Mouse (Mus musculus): ENCODE results near the gene Ndufa4l2. TPM values are rescaled to one million over a fixed set of nuclear protein-coding genes. Genes with fewer than 3 reads are reported as not detected.

Ndufa4l2 gene
- polyA plus RNA-seq, 1 experiment from 2014 or later = 24.4 TPM

DNA sequence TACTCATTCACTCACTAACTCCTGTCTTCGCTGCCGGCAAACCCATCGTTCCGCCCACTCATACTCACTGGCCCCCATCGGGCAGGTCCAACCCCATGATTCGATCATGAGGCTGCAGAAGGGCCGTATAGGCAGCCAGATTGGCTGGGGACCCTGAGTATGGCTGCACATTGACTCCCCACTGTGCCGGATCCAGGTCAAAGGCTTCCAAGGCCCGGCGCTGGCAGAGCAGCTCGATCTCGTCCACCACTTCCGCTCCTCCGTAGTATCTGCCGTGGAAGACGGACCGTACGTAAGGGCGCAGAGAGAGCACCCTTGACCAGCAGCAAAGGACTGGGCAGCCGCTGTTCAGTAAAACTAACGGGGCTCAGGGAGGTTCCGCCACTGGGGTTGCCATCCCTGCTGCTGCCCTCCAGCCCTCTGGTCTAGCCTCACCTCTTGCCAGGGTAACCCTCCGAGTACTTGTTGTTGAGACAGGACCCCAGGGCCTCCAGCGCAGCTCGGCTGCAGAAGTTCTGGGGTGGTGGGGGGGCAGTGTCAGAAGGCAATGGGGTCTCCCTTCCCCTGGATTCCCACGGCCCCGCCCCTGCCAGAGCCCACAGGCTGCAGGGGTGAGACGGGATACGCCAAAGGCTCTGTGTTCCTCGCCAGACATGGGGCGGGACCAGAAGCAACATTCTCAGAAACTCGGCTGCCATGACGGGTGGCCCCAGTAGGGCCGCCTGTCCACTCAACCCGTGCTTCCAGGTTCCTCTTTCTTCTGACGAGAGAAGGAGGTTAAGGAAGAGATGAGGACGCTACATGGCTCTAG is 5.3 kb downstream of the Ndufa4l2 start:
- no peak overlapping the region for H3K9ac ChIP-seq
- H3K4me2 ChIP-seq = no peak overlapping the region
- no peak for ATAC-seq (ENCODE audit: low FRiP score, low read depth)
- H3K4me3 ChIP-seq = no peak overlapping the region
- no peaks in the 10 kb centered on the region for H3K9me3 ChIP-seq
- no peak overlapping the region for H3K27ac ChIP-seq (replicated peaks)
- WGBS = 94% methylated on average over 37 of the region's 37 CpGs
- peaks cover 10% of the 10 kb centered on the region for H3K36me3 ChIP-seq
- no peaks in the 10 kb centered on the region for H3K27me3 ChIP-seq
- peaks cover 47% of the 10 kb centered on the region for H3K4me1 ChIP-seq (replicated peaks)

DNA sequence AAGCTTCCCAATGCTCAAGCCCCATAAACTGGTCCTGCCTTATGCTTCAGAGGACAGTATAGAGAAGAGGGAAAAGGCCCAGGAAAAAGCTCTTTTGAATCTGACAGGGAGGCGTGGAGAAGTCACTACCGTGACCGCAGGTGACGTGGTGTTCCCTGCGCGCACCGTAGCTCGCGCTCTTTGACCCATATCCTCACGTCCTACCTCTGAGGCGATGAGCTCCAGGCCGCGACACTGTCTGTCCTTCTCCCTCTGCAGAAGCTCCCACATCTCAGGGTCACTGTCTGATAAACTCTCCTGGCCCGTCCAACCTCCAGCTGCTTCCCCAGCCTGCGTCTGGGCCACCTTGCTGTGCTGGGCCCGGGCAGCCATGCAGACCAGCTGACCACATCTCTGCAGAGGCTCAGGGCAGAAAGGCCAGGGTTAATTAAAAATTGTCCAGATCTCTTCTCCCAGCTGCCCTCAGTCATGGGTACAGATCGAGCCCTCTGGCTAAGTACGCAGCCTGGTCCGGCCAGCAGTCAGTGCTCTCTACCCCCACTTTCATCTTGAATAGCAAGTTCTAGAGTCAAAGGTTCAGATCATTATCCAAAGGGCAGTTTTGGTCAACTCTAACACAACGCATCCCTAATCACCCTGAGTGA is 6.1 kb downstream of the Ndufa4l2 start:
- Histone ChIP-seq H3K9ac (no peak overlapping the region), H3K4me2 (peak overlapping the region; percentile 89), H3K4me1 (replicated peaks) (peaks cover 47% of the 10 kb centered on the region)

DNA sequence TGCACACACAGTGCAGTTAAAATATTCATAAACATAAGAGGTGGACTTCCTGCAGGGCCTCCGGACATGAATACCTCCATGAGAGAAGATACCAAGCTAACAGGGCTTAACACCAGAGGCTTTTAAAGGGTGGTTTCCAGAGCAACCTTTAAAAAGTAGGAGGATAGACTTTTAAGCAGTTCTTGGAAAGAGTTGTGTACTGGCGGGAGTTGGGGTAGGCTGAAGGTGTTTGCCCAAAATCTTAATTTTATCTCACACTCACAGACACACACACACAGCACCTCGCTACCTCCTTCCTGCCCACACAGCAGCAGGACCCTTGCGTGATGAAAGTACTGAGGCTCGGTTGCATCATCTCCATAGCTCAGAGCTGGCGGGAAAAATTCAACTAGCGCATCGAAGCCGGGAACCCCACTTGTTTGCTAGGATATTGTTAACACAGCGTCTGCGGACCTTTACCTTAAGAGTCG is 6.9 kb downstream of the Ndufa4l2 start:
- no peak overlapping the region for H3K27ac ChIP-seq (replicated peaks)
- peak overlapping the region; percentile 56 for H3K9ac ChIP-seq
- H3K9me3 ChIP-seq = no peaks in the 10 kb centered on the region
- 14% methylated on average over 12 of the region's 12 CpGs for WGBS
- no peaks in the 10 kb centered on the region for H3K27me3 ChIP-seq
- H3K4me1 ChIP-seq (replicated peaks) = peaks cover 47% of the 10 kb centered on the region
- peaks cover 10% of the 10 kb centered on the region for H3K36me3 ChIP-seq
- no peak for ATAC-seq (ENCODE audit: low FRiP score, low read depth)
- peak overlapping the region; percentile 56 for H3K4me3 ChIP-seq
- H3K4me2 ChIP-seq = peak overlapping the region; percentile 89

More for the DNA sequence above, 6.1 kb downstream of the Ndufa4l2 start:
- Histone ChIP-seq H3K4me3 (no peak overlapping the region; the same call in 1 of the 2 replicates), H3K9me3 (no peaks in the 10 kb centered on the region), H3K36me3 (peaks cover 10% of the 10 kb centered on the region), H3K27ac (replicated peaks) (no peak overlapping the region), H3K27me3 (no peaks in the 10 kb centered on the region)
- no peak for ATAC-seq (ENCODE audit: low FRiP score, low read depth)
- WGBS = 82% methylated on average over 20 of the region's 20 CpGs

GRCm38 (mm10) chr10:127522088-127522581 is 7.4 kb downstream of the Ndufa4l2 start, which contains the start of gene Shmt2:
Gene Shmt2, minus strand, starts transcription at chr10:127522444.
- Histone ChIP-seq H3K27me3 (no peaks in the 10 kb centered on the region), H3K9me3 (no peaks in the 10 kb centered on the region), H3K4me3 (peak within 1 kb of the TSS; percentile 56), H3K36me3 (peaks cover 10% of the 10 kb centered on the region), H3K4me1 (replicated peaks) (peaks cover 47% of the 10 kb centered on the region), H3K4me2 (peak within 1 kb of the TSS; percentile 89), H3K9ac (peak within 1 kb of the TSS; percentile 56), H3K27ac (replicated peaks) (no peak within 1 kb of the TSS)
- under 1% methylated on average over 21 of the region's 21 CpGs for WGBS
- ATAC-seq (ENCODE audit: low FRiP score, low read depth) = peak; percentile 64

DNA sequence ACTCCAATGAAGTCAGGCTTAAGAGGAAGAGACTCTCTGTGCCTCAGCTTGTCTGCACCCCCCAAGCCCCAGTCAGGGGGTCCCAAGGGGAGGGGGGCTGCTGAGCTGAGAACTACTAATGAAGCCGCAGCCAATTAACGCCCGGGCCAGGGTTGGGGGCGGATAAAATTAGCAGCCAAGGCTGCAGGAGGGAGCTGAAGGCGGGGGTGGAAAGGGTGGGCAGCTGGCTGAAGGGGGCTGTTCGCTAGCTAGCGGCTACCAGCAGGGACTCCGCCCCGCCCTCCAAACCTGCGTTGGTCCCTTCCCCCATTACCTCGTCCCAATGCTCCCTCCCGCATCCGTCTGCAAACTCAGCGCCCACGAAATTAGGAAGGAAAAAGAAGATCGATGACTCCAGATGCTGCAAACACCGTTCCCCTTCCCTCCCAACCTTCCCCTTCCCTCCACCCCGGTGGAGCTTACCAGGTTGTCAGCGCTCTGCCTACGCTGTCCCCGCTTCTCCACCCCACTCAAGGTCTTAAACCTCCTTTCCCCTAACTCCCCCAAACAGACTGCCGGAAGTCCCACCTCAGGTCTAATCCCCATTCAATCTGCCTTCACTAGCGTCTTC is 10.0 kb downstream of the Ndufa4l2 start:
- H3K9me3 ChIP-seq = no peaks in the 10 kb centered on the region
- H3K4me2 ChIP-seq = peak overlapping the region; percentile 95
- ATAC-seq (ENCODE audit: low FRiP score, low read depth) = no peak
- WGBS = 3% methylated on average over 23 of the region's 23 CpGs
- no peak overlapping the region for H3K9ac ChIP-seq
- H3K27me3 ChIP-seq = no peaks in the 10 kb centered on the region
- no peaks in the 10 kb centered on the region for H3K36me3 ChIP-seq
- no peak overlapping the region for H3K4me3 ChIP-seq
- peak overlapping the region; percentile 32 for H3K27ac ChIP-seq (replicated peaks)
- peaks cover 68% of the 10 kb centered on the region for H3K4me1 ChIP-seq (replicated peaks)

- peak overlapping the region; percentile 82 for H3K27ac ChIP-seq (replicated peaks)
- H3K9me3 ChIP-seq = no peaks in the 10 kb centered on the region
- H3K27me3 ChIP-seq = peaks cover 4% of the 10 kb centered on the region; the same call in 1 of the 2 replicates
- peak overlapping the region; percentile 15 for H3K4me3 ChIP-seq
- ATAC-seq (ENCODE audit: low FRiP score, low read depth) = no peak
- WGBS = 5% methylated on average over 26 of the region's 26 CpGs
- no peaks in the 10 kb centered on the region for H3K36me3 ChIP-seq
- H3K9ac ChIP-seq = peak overlapping the region; percentile 25; the same call in 1 of the 2 replicates
- H3K4me2 ChIP-seq = peak overlapping the region; percentile 95
- peaks cover 77% of the 10 kb centered on the region for H3K4me1 ChIP-seq (replicated peaks)
Measured at GRCm38 (mm10) chr10:127526048-127526447, 11.3 kb downstream of the Ndufa4l2 start.

DNA sequence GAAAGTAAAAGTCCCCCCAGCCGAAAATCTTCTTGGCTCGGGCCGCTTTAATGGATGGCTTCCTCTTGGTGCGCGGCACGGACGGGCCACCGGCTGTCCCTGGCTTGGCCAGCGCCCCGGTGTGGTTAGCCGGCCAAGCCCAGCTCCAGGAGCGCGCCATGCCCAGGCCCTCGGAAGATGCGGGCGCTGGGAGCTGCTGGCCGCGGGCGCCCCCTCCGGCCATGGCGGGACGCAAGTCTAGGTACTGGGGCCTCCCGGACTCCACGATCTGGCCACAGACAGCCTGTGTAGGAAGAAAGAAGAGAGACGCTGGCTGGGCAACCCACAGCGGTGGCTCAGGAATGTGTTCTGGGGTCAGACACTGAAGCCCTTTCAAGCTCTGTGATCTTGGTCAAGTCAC is 11.9 kb downstream of the Ndufa4l2 start:
- no peak for ATAC-seq (ENCODE audit: low FRiP score, low read depth)
- WGBS = 2% methylated on average over 26 of the region's 26 CpGs
- peak overlapping the region; percentile 25; the same call in 1 of the 2 replicates for H3K9ac ChIP-seq

GRCm38 (mm10) chr10:127527481-127527880 is 12.7 kb downstream of the Ndufa4l2 start:
- WGBS = 4% methylated on average over 17 of the region's 17 CpGs

More for the DNA sequence above, 11.9 kb downstream of the Ndufa4l2 start:
- peaks cover 9% of the 10 kb centered on the region; the same call in 1 of the 2 replicates for H3K27me3 ChIP-seq
- H3K4me3 ChIP-seq = peak overlapping the region; percentile 15
- H3K9me3 ChIP-seq = no peaks in the 10 kb centered on the region
- peak overlapping the region; percentile 82 for H3K27ac ChIP-seq (replicated peaks)
- H3K4me2 ChIP-seq = peak overlapping the region; percentile 95
- H3K36me3 ChIP-seq = no peaks in the 10 kb centered on the region
- peaks cover 76% of the 10 kb centered on the region for H3K4me1 ChIP-seq (replicated peaks)

GRCm38 (mm10) chr10:127530945-127531344 is 16.2 kb downstream of the Ndufa4l2 start:
- Histone ChIP-seq H3K4me1 (replicated peaks) (peaks cover 89% of the 10 kb centered on the region), H3K36me3 (no peaks in the 10 kb centered on the region), H3K4me2 (peak overlapping the region; percentile 95), H3K27ac (replicated peaks) (peak overlapping the region; percentile 82), H3K4me3 (peak overlapping the region; percentile 68), H3K9ac (peak overlapping the region; percentile 48), H3K27me3 (peaks cover 9% of the 10 kb centered on the region; the same call in 1 of the 2 replicates), H3K9me3 (no peaks in the 10 kb centered on the region)
- 3% methylated on average over 25 of the region's 25 CpGs for WGBS
- no peak for ATAC-seq (ENCODE audit: low FRiP score, low read depth)

More at GRCm38 (mm10) chr10:127527481-127527880, 12.7 kb downstream of the Ndufa4l2 start:
- H3K4me1 ChIP-seq (replicated peaks) = peaks cover 81% of the 10 kb centered on the region
- peak overlapping the region; percentile 95 for H3K4me2 ChIP-seq
- peak overlapping the region; percentile 25 for H3K9ac ChIP-seq
- H3K27ac ChIP-seq (replicated peaks) = peak overlapping the region; percentile 82
- H3K27me3 ChIP-seq = peaks cover 9% of the 10 kb centered on the region; the same call in 1 of the 2 replicates
- H3K36me3 ChIP-seq = no peaks in the 10 kb centered on the region
- H3K9me3 ChIP-seq = no peaks in the 10 kb centered on the region
- ATAC-seq (ENCODE audit: low FRiP score, low read depth) = peak; percentile 23
- 0 out of 2 replicates have a peak overlapping the region, but pooled peaks have one; percentile 15 for H3K4me3 ChIP-seq

- H3K9ac ChIP-seq = peak overlapping the region; percentile 48
- peak overlapping the region; percentile 82 for H3K27ac ChIP-seq (replicated peaks)
- H3K27me3 ChIP-seq = peaks cover 9% of the 10 kb centered on the region; the same call in 1 of the 2 replicates
- H3K9me3 ChIP-seq = no peaks in the 10 kb centered on the region
- 7% methylated on average over 4 of the region's 4 CpGs for WGBS
- no peak for ATAC-seq (ENCODE audit: low FRiP score, low read depth)
- peak overlapping the region; percentile 95 for H3K4me2 ChIP-seq
- peak overlapping the region; percentile 68 for H3K4me3 ChIP-seq
- no peaks in the 10 kb centered on the region for H3K36me3 ChIP-seq
- peaks cover 89% of the 10 kb centered on the region for H3K4me1 ChIP-seq (replicated peaks)
Measured at GRCm38 (mm10) chr10:127531548-127531947, 16.8 kb downstream of the Ndufa4l2 start.
